Mouse (Mus musculus) MEL (cell line): Measurements from ENCODE around the gene Ncf1. TPM values are rescaled to one million over a fixed set of nuclear protein-coding genes. Genes with fewer than 3 reads are reported as not detected.

Experiments
- DNase-seq: peaks from one replicate; pipeline ENCODE4 v3.0.0; 2011; ENCODE audit warnings: low read depth, low spot score
- H3K27ac ChIP-seq: 2 replicates; pipeline ENCODE4 v1.5.1; 2012; ENCODE audit warnings: low read depth, mild to moderate bottlenecking, control low read depth, low read length, moderate library complexity; ENCODE audit not compliant: control insufficient read depth
- H3K27me3 ChIP-seq, 2 experiments: fragments of 150-350 bp in 1 of 2; sonication (generic) in 1 of 2; 2 replicates each; pipeline ENCODE4 v1.6.1; 2012; ENCODE audit warnings: low read length in 2 of 2, mild to moderate bottlenecking in 2 of 2, improper control_type of control experiment in 1 of 2, moderate library complexity in 1 of 2; ENCODE audit not compliant: insufficient read depth in 2 of 2, control insufficient read depth in 1 of 2
- H3K36me3 ChIP-seq, 2 experiments: 2 replicates each; pipeline ENCODE4 v1.6.1; 2012 to 2014; ENCODE audit warnings: low read length in 2 of 2, improper control_type of control experiment in 1 of 2, inconsistent platforms in 1 of 2, mild to moderate bottlenecking in 1 of 2; ENCODE audit not compliant: insufficient read depth in 2 of 2, control insufficient read depth in 1 of 2
- H3K4me1 ChIP-seq, 2 experiments: fragments of 150-350 bp in 1 of 2; sonication (generic) in 1 of 2; 2 replicates each; pipeline ENCODE4 v1.6.1; 2012; ENCODE audit warnings: low read length in 2 of 2, improper control_type of control experiment in 1 of 2, mild to moderate bottlenecking in 1 of 2; ENCODE audit not compliant: insufficient read depth in 2 of 2, control insufficient read depth in 1 of 2
- H3K4me3 ChIP-seq, 2 experiments: fragments of 150-350 bp in 1 of 2; sonication (generic) in 1 of 2; 2 replicates each; pipeline ENCODE4 v1.5.1; 2012; ENCODE audit warnings: low read depth in 2 of 2, low read length in 2 of 2, mild to moderate bottlenecking in 2 of 2, moderate library complexity in 2 of 2, control low read depth in 1 of 2, improper control_type of control experiment in 1 of 2; ENCODE audit not compliant: control insufficient read depth in 1 of 2, insufficient read depth in 1 of 2
- H3K79me2 ChIP-seq: 2 replicates; pipeline ENCODE4 v1.6.1; 2012; ENCODE audit warnings: mild to moderate bottlenecking, low read length, moderate library complexity; ENCODE audit not compliant: control insufficient read depth, poor library complexity, insufficient read depth
- H3K9ac ChIP-seq: 2 replicates; pipeline ENCODE4 v1.6.1; 2012; ENCODE audit warnings: low read depth, mild to moderate bottlenecking, control low read depth, low read length, moderate library complexity; ENCODE audit not compliant: control insufficient read depth, poor library complexity, severe bottlenecking
- H3K9me3 ChIP-seq: fragments of 150-350 bp; sonication (generic); replicated peaks from 2 replicates; pipeline ENCODE4 v1.6.1; 2012; ENCODE audit warnings: mild to moderate bottlenecking, low read length, improper control_type of control experiment, moderate library complexity; ENCODE audit not compliant: insufficient read depth
- CHD1 ChIP-seq: IDR thresholded peaks from 2 replicates; pipeline ENCODE4 v1.6.1; 2012; ENCODE audit warnings: low read depth, mild to moderate bottlenecking, inconsistent platforms, low read length, improper control_type of control experiment
- CTCF ChIP-seq, 3 experiments: IDR thresholded peaks in 2 of 3; conservative IDR thresholded peaks in 1 of 3; 2 replicates each; pipeline ENCODE4 v1.5.1; 2011 to 2012; ENCODE audit warnings: low read length in 3 of 3, low read depth in 2 of 3, mild to moderate bottlenecking in 2 of 3, improper control_type of control experiment in 1 of 3, inconsistent platforms in 1 of 3, mixed read lengths in 1 of 3, moderate library complexity in 1 of 3; ENCODE audit not compliant: control insufficient read depth in 1 of 3, insufficient read depth in 1 of 3, poor library complexity in 1 of 3, severe bottlenecking in 1 of 3
- ETS1 ChIP-seq: IDR thresholded peaks from 2 replicates; pipeline ENCODE4 v1.6.1; 2012; ENCODE audit warnings: low read depth, mild to moderate bottlenecking, inconsistent platforms, low read length, improper control_type of control experiment, moderate library complexity
- JUND ChIP-seq: IDR thresholded peaks from 2 replicates; pipeline ENCODE4 v1.6.1; 2011; ENCODE audit warnings: low read depth, mild to moderate bottlenecking, improper control_type of control experiment, low read length
- MAX ChIP-seq: IDR thresholded peaks from 2 replicates; pipeline ENCODE4 v1.6.1; 2011; ENCODE audit warnings: low read length, improper control_type of control experiment
- MEF2A ChIP-seq: IDR thresholded peaks from 2 replicates; pipeline ENCODE4 v1.6.1; 2014; ENCODE audit warnings: low read depth, mild to moderate bottlenecking, inconsistent platforms, low read length, improper control_type of control experiment; ENCODE audit not compliant: poor library complexity, insufficient replicate concordance, severe bottlenecking; ENCODE audit errors: extremely low read depth
- MXI1 ChIP-seq: IDR thresholded peaks from 2 replicates; pipeline ENCODE4 v1.6.1; 2011; ENCODE audit warnings: mild to moderate bottlenecking, low read depth, low read length, improper control_type of control experiment
- MYB ChIP-seq: IDR thresholded peaks from 2 replicates; pipeline ENCODE4 v1.6.1; 2011; ENCODE audit warnings: mild to moderate bottlenecking, low read depth, low read length, improper control_type of control experiment
- NRF1 ChIP-seq: IDR thresholded peaks from 2 replicates; pipeline ENCODE4 v1.6.1; 2014; ENCODE audit warnings: low read depth, mild to moderate bottlenecking, inconsistent platforms, low read length, improper control_type of control experiment, moderate library complexity; ENCODE audit not compliant: poor library complexity, insufficient read depth, severe bottlenecking
- POLR2AphosphoS2 ChIP-seq: IDR thresholded peaks from 2 replicates; pipeline ENCODE4 v1.6.1; 2011; ENCODE audit warnings: low read length, improper control_type of control experiment
- RAD21 ChIP-seq: IDR thresholded peaks from 2 replicates; pipeline ENCODE4 v1.6.1; 2011; ENCODE audit warnings: mild to moderate bottlenecking, low read depth, low read length, improper control_type of control experiment
- SMC3 ChIP-seq: IDR thresholded peaks from 2 replicates; pipeline ENCODE4 v1.6.1; 2011; ENCODE audit warnings: low read depth, low read length, improper control_type of control experiment
- TAL1 ChIP-seq: IDR thresholded peaks from 2 replicates; pipeline ENCODE4 v1.6.1; 2012; ENCODE audit warnings: mild to moderate bottlenecking, inconsistent platforms, low read length, moderate library complexity, mixed read lengths
- TBP ChIP-seq: IDR thresholded peaks from 2 replicates; pipeline ENCODE4 v1.8.0; 2011; ENCODE audit warnings: low read depth, low read length, improper control_type of control experiment
- ZNF384 ChIP-seq: IDR thresholded peaks from 2 replicates; pipeline ENCODE4 v1.6.1; 2012; ENCODE audit warnings: low read depth, mild to moderate bottlenecking, inconsistent platforms, low read length, improper control_type of control experiment
- polyA plus RNA-seq, 2 experiments: library from polyadenylated mRNA; stranded (reverse) in 1 of 2; unstranded in 1 of 2; fragments of >175 nt in 1 of 2; fragments of >200 nt in 1 of 2; gene quantifications; 2 replicates each; pipeline versions ENCODE4 v1.2.1 to v1.2.4; 2012; ENCODE audit warnings: low replicate concordance in 2 of 2, low read depth in 1 of 2; ENCODE audit not compliant: insufficient read length in 2 of 2, insufficient read depth in 1 of 2, missing spikeins in 1 of 2
- total RNA-seq: library from RNA; depleted of rRNA; stranded (reverse); fragments of 300-350 nt; gene quantifications from 2 replicates; pipeline ENCODE4 v1.2.3, GENCODE M21; 2012

Gene Ncf1
- total and polyA plus RNA-seq, 3 experiments: 0.58 to 3.3 TPM; not detected in 1

DNA sequence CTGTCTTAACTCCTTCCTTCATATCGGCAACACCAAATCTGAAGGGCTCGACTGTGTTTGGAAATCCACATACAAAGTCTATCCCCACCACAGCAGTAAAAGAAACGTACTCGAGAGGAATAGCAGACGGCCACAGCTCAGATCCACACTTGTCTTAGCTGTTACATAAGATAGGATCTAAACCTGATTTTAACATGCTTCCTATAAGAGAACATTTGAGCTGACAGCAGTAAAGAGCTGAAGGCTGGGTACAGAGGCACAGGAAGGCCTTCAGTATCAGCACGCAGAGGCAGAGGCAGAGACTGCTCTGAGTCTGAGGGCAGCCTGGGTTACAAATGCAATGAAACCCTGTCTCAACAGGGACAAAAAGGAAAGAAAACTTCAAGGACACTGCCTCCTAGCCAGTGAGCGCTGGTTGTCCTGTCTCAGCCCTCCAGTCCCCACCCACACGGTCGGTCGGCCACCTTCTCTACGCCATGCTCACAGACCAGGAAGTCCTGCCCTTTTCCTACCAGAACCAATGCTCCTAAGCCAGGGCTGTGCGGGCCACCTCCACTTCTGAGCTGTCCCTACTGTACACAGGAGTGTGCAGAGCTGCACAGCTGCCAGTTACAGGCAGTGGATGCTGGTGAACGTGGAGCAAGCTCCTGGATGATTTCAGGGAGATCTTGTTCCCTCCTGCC is 28.1 kb upstream of the Ncf1 start:
- Histone ChIP-seq H3K4me3 (no peak overlapping the region), H3K9me3 (no peaks in the 10 kb centered on the region), H3K79me2 (no peaks in the 10 kb centered on the region), H3K27ac (no peak overlapping the region), H3K9ac (no peak overlapping the region), H3K36me3 (peaks cover 0 to 18% of the 10 kb centered on the region in 2 experiments; a peak in 2 of 4 replicates), H3K4me1 (no peaks in the 10 kb centered on the region), H3K27me3 (no peaks in the 10 kb centered on the region)
- TF ChIP-seq CHD1 (no peak), MXI1 (no peak)
- DNase-seq: no peak

DNA sequence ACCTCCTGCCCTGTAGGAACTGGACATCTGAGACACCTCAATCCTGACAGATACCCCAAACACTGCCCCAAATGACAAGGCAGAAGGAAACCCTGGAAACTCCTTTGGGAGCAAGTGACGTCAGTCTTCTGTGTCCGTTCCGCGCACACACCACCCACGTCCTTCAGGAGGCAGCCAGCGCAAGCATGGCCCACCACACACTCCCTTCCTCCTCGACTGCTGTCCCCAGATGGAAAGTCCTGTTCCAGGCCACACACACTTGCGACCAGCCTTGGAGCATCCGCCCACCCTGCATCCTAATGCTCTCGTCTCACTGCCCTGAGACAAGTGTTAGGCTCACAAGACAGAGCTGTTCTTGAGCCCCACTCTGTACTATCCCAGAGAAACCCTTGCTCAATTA is 25.9 kb upstream of the Ncf1 start:
- no peaks in the 10 kb centered on the region for H3K4me1 ChIP-seq
- H3K9ac ChIP-seq: no peak overlapping the region
- H3K27ac ChIP-seq: no peak overlapping the region
- TF ChIP-seq NRF1: no peak
- TF ChIP-seq MYB: no peak
- peaks cover 0 to 14% of the 10 kb centered on the region in 2 experiments; a peak in 2 of 4 replicates for H3K36me3 ChIP-seq
- H3K9me3 ChIP-seq: no peaks in the 10 kb centered on the region
- no peaks in the 10 kb centered on the region for H3K27me3 ChIP-seq
- H3K4me3 ChIP-seq: no peak overlapping the region
- DNase-seq: no peak
- no peaks in the 10 kb centered on the region for H3K79me2 ChIP-seq

GRCm38 (mm10) chr5:134253806-134254205 is 24.4 kb upstream of the Ncf1 start:
- no peaks in the 10 kb centered on the region for H3K4me1 ChIP-seq
- H3K4me3 ChIP-seq: no peak overlapping the region
- peak; percentile 49 for DNase-seq
- no peaks in the 10 kb centered on the region for H3K79me2 ChIP-seq
- H3K9ac ChIP-seq: no peak overlapping the region
- H3K27me3 ChIP-seq: no peaks in the 10 kb centered on the region
- TF ChIP-seq CTCF (IDR thresholded peaks at IDR 0.05 in 2 of 3, conservative IDR thresholded peaks at IDR 0.05 in 1 of 3; ENCODE audit: control insufficient read depth in 1 of 3, insufficient read depth in 1 of 3, low read depth in 2 of 3, low read length in 3 of 3, poor library complexity in 1 of 3, severe bottlenecking in 1 of 3) (peak; percentile 25 to 54 (median 34); a peak in 5 of 6 replicates), ETS1 (no peak), TAL1 (no peak), SMC3 (peak; percentile 50)
- no peaks in the 10 kb centered on the region for H3K9me3 ChIP-seq
- H3K27ac ChIP-seq: no peak overlapping the region
- H3K36me3 ChIP-seq: peaks cover 0 to 10% of the 10 kb centered on the region in 2 experiments; a peak in 1 of 4 replicates

- H3K79me2 ChIP-seq: no peaks in the 10 kb centered on the region
- H3K27ac ChIP-seq: no peak overlapping the region
- H3K27me3 ChIP-seq: no peaks in the 10 kb centered on the region
- DNase-seq: no peak
- H3K4me3 ChIP-seq: no peak overlapping the region
- H3K36me3 ChIP-seq: peaks cover 0 to 12% of the 10 kb centered on the region in 2 experiments; a peak in 1 of 4 replicates
- H3K4me1 ChIP-seq: no peaks in the 10 kb centered on the region
- TF ChIP-seq ZNF384: no peak
- TF ChIP-seq CTCF (IDR thresholded peaks at IDR 0.05 in 2 of 3, conservative IDR thresholded peaks at IDR 0.05 in 1 of 3; ENCODE audit: control insufficient read depth in 1 of 3, insufficient read depth in 1 of 3, low read depth in 2 of 3, low read length in 3 of 3, poor library complexity in 1 of 3, severe bottlenecking in 1 of 3): no peak
- TF ChIP-seq POLR2AphosphoS2: no peak
- no peak for TF ChIP-seq MYB
- no peak for TF ChIP-seq MAX
- no peak for TF ChIP-seq TBP
- no peak for TF ChIP-seq MEF2A
- no peak for TF ChIP-seq JUND
- no peak for TF ChIP-seq RAD21
- H3K9me3 ChIP-seq: no peaks in the 10 kb centered on the region
- H3K9ac ChIP-seq: no peak overlapping the region
Observed at GRCm38 (mm10) chr5:134251083-134251482, 21.7 kb upstream of the Ncf1 start.
